Mouse (Mus musculus): ENCODE data around the gene Ulk4.

- TF ChIP-seq CTCF (IDR thresholded peaks at IDR 0.05; ENCODE audit: borderline replicate concordance, extremely low read depth, insufficient read depth, insufficient read length) (no peak), POLR2A (IDR thresholded peaks at IDR 0.05; ENCODE audit: borderline replicate concordance, extremely low read depth, insufficient read depth, insufficient read length, poor library complexity, severe bottlenecking) (no peak)
Observed at GRCm38 (mm10) chr9:121107643-121108042, 169.4 kb downstream of the Ulk4 start.
